Mouse (Mus musculus) CH12.LX (cell line): Measurements from ENCODE around the gene Wwc2. TPM values are rescaled to one million over a fixed set of nuclear protein-coding genes. Genes with fewer than 3 reads are reported as not detected.

Experiments used
- DNase-seq: peaks from one replicate; pipeline ENCODE4 v3.0.0-alpha.2; 2013; ENCODE audit errors: extremely low read depth
- H3K27ac ChIP-seq: 2 replicates; pipeline ENCODE4 v1.5.1; 2012; ENCODE audit warnings: low read depth, mild to moderate bottlenecking, control low read depth, moderate library complexity; ENCODE audit not compliant: insufficient read depth
- H3K27me3 ChIP-seq: replicated peaks from 2 replicates; pipeline ENCODE3; 2012; ENCODE audit warnings: inconsistent platforms
- H3K36me3 ChIP-seq, 2 experiments: replicated peaks in 1 of 2; 2 replicates each; pipeline versions ENCODE3 to v1.6.1; 2012; ENCODE audit warnings: inconsistent platforms in 1 of 2, low read length in 1 of 2, mild to moderate bottlenecking in 1 of 2, mixed read lengths in 1 of 2, moderate library complexity in 1 of 2; ENCODE audit not compliant: control insufficient read depth in 1 of 2, insufficient read depth in 1 of 2
- H3K4me1 ChIP-seq, 2 experiments: 2 replicates each; pipeline ENCODE4 v1.6.1; 2012; ENCODE audit warnings: inconsistent platforms in 1 of 2, moderate library complexity in 1 of 2; ENCODE audit not compliant: insufficient read depth in 2 of 2, control insufficient read depth in 1 of 2
- H3K4me2 ChIP-seq: 2 replicates; pipeline ENCODE4 v1.6.1; 2012; ENCODE audit warnings: low read depth, mild to moderate bottlenecking, control low read depth; ENCODE audit not compliant: poor library complexity, insufficient read depth, severe bottlenecking
- H3K4me3 ChIP-seq, 3 experiments: fragments of 150-350 bp in 1 of 3; sonication (generic) in 1 of 3; replicated peaks in 1 of 3; 2 replicates each; pipeline versions ENCODE3 to v1.5.1; 2011 to 2012; ENCODE audit warnings: low read depth in 2 of 3, low read length in 2 of 3, mild to moderate bottlenecking in 2 of 3, moderate library complexity in 2 of 3, control low read depth in 1 of 3, improper control_type of control experiment in 1 of 3, inconsistent platforms in 1 of 3, mixed read lengths in 1 of 3; ENCODE audit not compliant: poor library complexity in 1 of 3
- H3K79me2 ChIP-seq: replicated peaks from 2 replicates; pipeline ENCODE4 v1.6.1; 2012; ENCODE audit warnings: mild to moderate bottlenecking, moderate library complexity; ENCODE audit not compliant: control insufficient read depth, poor library complexity, insufficient read depth, severe bottlenecking; ENCODE audit errors: extremely low read depth
- H3K9ac ChIP-seq: 2 replicates; pipeline ENCODE4 v1.6.1; 2012; ENCODE audit warnings: low read depth, mild to moderate bottlenecking, control low read depth, moderate library complexity; ENCODE audit not compliant: insufficient read depth
- H3K9me3 ChIP-seq: replicated peaks from 2 replicates; pipeline ENCODE3; 2012; ENCODE audit warnings: low read length, inconsistent platforms, mixed read lengths
- BHLHE40 ChIP-seq: IDR thresholded peaks from 2 replicates; pipeline ENCODE4 v1.6.1; 2011; ENCODE audit warnings: mild to moderate bottlenecking, low read depth, low read length, improper control_type of control experiment
- CHD2 ChIP-seq: IDR thresholded peaks from 2 replicates; pipeline ENCODE4 v1.6.1; 2011; ENCODE audit warnings: low read length, improper control_type of control experiment
- CTCF ChIP-seq, 2 experiments: IDR thresholded peaks in 1 of 2; conservative IDR thresholded peaks in 1 of 2; 2 replicates each; pipeline ENCODE4 v1.5.1; 2011 to 2012; ENCODE audit warnings: low read depth in 2 of 2, low read length in 2 of 2, improper control_type of control experiment in 1 of 2, inconsistent platforms in 1 of 2, mild to moderate bottlenecking in 1 of 2, moderate library complexity in 1 of 2
- ETS1 ChIP-seq: conservative IDR thresholded peaks from 2 replicates; pipeline ENCODE4 v1.6.1; 2012; ENCODE audit warnings: low read depth, mild to moderate bottlenecking, inconsistent platforms, low read length, improper control_type of control experiment, moderate library complexity
- GABPA ChIP-seq: IDR thresholded peaks from 2 replicates; pipeline ENCODE4 v1.6.1; 2012; ENCODE audit warnings: low read depth, low read length, improper control_type of control experiment, inconsistent platforms; ENCODE audit not compliant: insufficient replicate concordance
- HCFC1 ChIP-seq: IDR thresholded peaks from 2 replicates; pipeline ENCODE4 v1.6.1; 2012; ENCODE audit warnings: low read depth, mild to moderate bottlenecking, inconsistent platforms, low read length, improper control_type of control experiment
- IRF4 ChIP-seq: IDR thresholded peaks from 2 replicates; pipeline ENCODE4 v1.6.1; 2014; ENCODE audit warnings: low read depth, mild to moderate bottlenecking, inconsistent platforms, low read length, improper control_type of control experiment
- JUN ChIP-seq: IDR thresholded peaks from 2 replicates; pipeline ENCODE4 v1.6.1; 2011; ENCODE audit warnings: low read depth, mild to moderate bottlenecking, low read length, improper control_type of control experiment, moderate library complexity; ENCODE audit not compliant: insufficient read depth
- KAT2A ChIP-seq: IDR thresholded peaks from 2 replicates; pipeline ENCODE4 v1.6.1; 2012; ENCODE audit warnings: low read length, improper control_type of control experiment, inconsistent platforms; ENCODE audit not compliant: insufficient replicate concordance
- MAFK ChIP-seq: IDR thresholded peaks from 2 replicates; pipeline ENCODE4 v1.6.1; 2011; ENCODE audit warnings: low read length, improper control_type of control experiment; ENCODE audit not compliant: insufficient replicate concordance
- MAZ ChIP-seq: IDR thresholded peaks from 2 replicates; pipeline ENCODE4 v1.6.1; 2012; ENCODE audit warnings: low read depth, mild to moderate bottlenecking, inconsistent platforms, low read length, improper control_type of control experiment, moderate library complexity
- MXI1 ChIP-seq: IDR thresholded peaks from 2 replicates; pipeline ENCODE4 v1.6.1; 2011; ENCODE audit warnings: mild to moderate bottlenecking, low read depth, low read length, improper control_type of control experiment
- MYC ChIP-seq: IDR thresholded peaks from 2 replicates; pipeline ENCODE4 v1.6.1; 2011; ENCODE audit warnings: low read depth, mild to moderate bottlenecking, improper control_type of control experiment, low read length
- NELFE ChIP-seq: IDR thresholded peaks from 2 replicates; pipeline ENCODE4 v1.6.1; 2011; ENCODE audit warnings: low read depth, low read length, improper control_type of control experiment
- POLR2A ChIP-seq: IDR thresholded peaks from 2 replicates; pipeline ENCODE4 v1.6.1; 2011; ENCODE audit warnings: low read depth, mild to moderate bottlenecking, improper control_type of control experiment, low read length
- RCOR1 ChIP-seq: conservative IDR thresholded peaks from 2 replicates; pipeline ENCODE4 v1.6.1; 2012; ENCODE audit warnings: low read depth, mild to moderate bottlenecking, inconsistent platforms, low read length, improper control_type of control experiment
- SIN3A ChIP-seq: IDR thresholded peaks from 2 replicates; pipeline ENCODE4 v1.6.1; 2012; ENCODE audit warnings: low read length, improper control_type of control experiment, inconsistent platforms
- SMC3 ChIP-seq: IDR thresholded peaks from 2 replicates; pipeline ENCODE4 v1.6.1; 2011; ENCODE audit warnings: low read depth, low read length, improper control_type of control experiment
- UBTF ChIP-seq: IDR thresholded peaks from 2 replicates; pipeline ENCODE4 v1.6.1; 2012; ENCODE audit warnings: low read depth, mild to moderate bottlenecking, inconsistent platforms, low read length, improper control_type of control experiment, moderate library complexity
- USF1 ChIP-seq: IDR thresholded peaks from 2 replicates; pipeline ENCODE4 v1.6.1; 2014; ENCODE audit warnings: low read depth, mild to moderate bottlenecking, inconsistent platforms, low read length, improper control_type of control experiment
- ZKSCAN1 ChIP-seq: IDR thresholded peaks from 2 replicates; pipeline ENCODE4 v1.6.1; 2012; ENCODE audit warnings: low read depth, inconsistent platforms, low read length, improper control_type of control experiment, borderline replicate concordance
- ZMIZ1 ChIP-seq: IDR thresholded peaks from 2 replicates; pipeline ENCODE4 v1.6.1; 2012; ENCODE audit warnings: low read depth, mild to moderate bottlenecking, inconsistent platforms, low read length, improper control_type of control experiment
- ZNF384 ChIP-seq: IDR thresholded peaks from 2 replicates; pipeline ENCODE4 v1.6.1; 2012; ENCODE audit warnings: low read depth, low read length, improper control_type of control experiment, inconsistent platforms
- dilution Hi-C: fragments of 300-500 bp; cut with MboI; formaldehyde crosslinking; loops from 2 replicates; pipeline ENCODE4 v1.14.3; 2020; ENCODE audit warnings: low sequenced_read_pairs; ENCODE audit not compliant: extremely low pct_unique_long_range_greater_than_20kb, extremely low pct_ligation_motif_present
- in situ Hi-C: fragments of 300-500 bp; cut with MboI; formaldehyde crosslinking; loops from 3 replicates; pipeline ENCODE4 v1.14.3; 2019; ENCODE audit warnings: low sequenced_read_pairs, low pct_ligation_motif_present, low pct_unique_long_range_greater_than_20kb, mixed read lengths
- polyA plus RNA-seq: library from polyadenylated mRNA; unstranded; fragments of >175 nt; gene quantifications from 2 replicates; pipeline ENCODE4 v1.2.1, GENCODE M21; 2012; ENCODE audit warnings: low read depth; ENCODE audit not compliant: insufficient read length
- total RNA-seq, 2 experiments: library from RNA; depleted of rRNA; stranded (reverse); fragments of 300-350 nt in 1 of 2; fragments of >200 nt in 1 of 2; gene quantifications; 2 replicates each; pipeline ENCODE4 v1.2.3; 2012 to 2014

Wwc2 gene
- total and polyA plus RNA-seq, 3 experiments, result 0.04 to 1.1 (median 0.32) TPM

- Histone ChIP-seq H3K79me2 (no peaks in the 10 kb centered on the region), H3K9me3 (no peaks in the 10 kb centered on the region), H3K27ac (no peak overlapping the region), H3K27me3 (no peaks in the 10 kb centered on the region), H3K4me2 (no peak overlapping the region), H3K4me1 (peaks cover 0 to 7% of the 10 kb centered on the region in 2 experiments; a peak in 2 of 4 replicates), H3K4me3 (no peak overlapping the region), H3K9ac (no peak overlapping the region), H3K36me3 (no peaks in the 10 kb centered on the region)
- in situ Hi-C loops, result no loop called here
- no peak for DNase-seq
- dilution Hi-C loops, result no loop called here
- no peak for TF ChIP-seq USF1
- no peak for TF ChIP-seq GABPA
- TF ChIP-seq ZNF384, result no peak
- TF ChIP-seq ZMIZ1, result no peak
- no peak for TF ChIP-seq POLR2A
Observed at GRCm38 (mm10) chr8:47929615-47930014, 61.1 kb downstream of the Wwc2 start.

- no peaks in the 10 kb centered on the region for H3K36me3 ChIP-seq
- no peak overlapping the region for H3K27ac ChIP-seq
- no peaks in the 10 kb centered on the region for H3K79me2 ChIP-seq
- H3K9me3 ChIP-seq, result no peaks in the 10 kb centered on the region
- peaks cover 0 to 4% of the 10 kb centered on the region in 2 experiments; a peak in 1 of 4 replicates for H3K4me1 ChIP-seq
- dilution Hi-C loops, result no loop called here
- no peak for TF ChIP-seq UBTF
- no peak for TF ChIP-seq MXI1
- no peak for DNase-seq
- no peak overlapping the region for H3K4me3 ChIP-seq
- in situ Hi-C loops, result no loop called here
- H3K4me2 ChIP-seq, result no peak overlapping the region
- H3K9ac ChIP-seq, result no peak overlapping the region
- H3K27me3 ChIP-seq, result no peaks in the 10 kb centered on the region
Observed at GRCm38 (mm10) chr8:47928604-47929185, 62.0 kb downstream of the Wwc2 start.

- H3K27ac ChIP-seq, result no peak overlapping the region
- H3K9me3 ChIP-seq, result no peaks in the 10 kb centered on the region
- dilution Hi-C loops, result no loop called here
- no peaks in the 10 kb centered on the region for H3K79me2 ChIP-seq
- TF ChIP-seq MYC (no peak), KAT2A (no peak), ZMIZ1 (no peak), HCFC1 (no peak), JUN (no peak), ZKSCAN1 (no peak), ETS1 (no peak), SMC3 (no peak), MXI1 (no peak), IRF4 (no peak), CTCF (conservative IDR thresholded peaks at IDR 0.05 in 1 of 2, IDR thresholded peaks at IDR 0.05 in 1 of 2; ENCODE audit: low read depth in 2 of 2, low read length in 2 of 2) (no peak), NELFE (no peak), RCOR1 (no peak), MAFK (no peak), MAZ (no peak), POLR2A (no peak), SIN3A (no peak), CHD2 (no peak), BHLHE40 (no peak)
- DNase-seq, result no peak
- H3K36me3 ChIP-seq, result no peaks in the 10 kb centered on the region
- H3K9ac ChIP-seq, result no peak overlapping the region
- H3K4me3 ChIP-seq, result no peak overlapping the region
- no peaks in the 10 kb centered on the region for H3K27me3 ChIP-seq
- in situ Hi-C loops, result no loop called here
- no peak overlapping the region for H3K4me2 ChIP-seq
- H3K4me1 ChIP-seq, result peaks cover 0 to under 1% of the 10 kb centered on the region in 2 experiments; a peak in 1 of 4 replicates
Observed at GRCm38 (mm10) chr8:47924921-47925320, 65.8 kb downstream of the Wwc2 start.
